Mouse (Mus musculus) thymus, adult 2 months (tissue): ENCODE data around the gene Zyx.

ENCODE experiments used
- CTCF ChIP-seq: fragments of 200-500 bp; IDR thresholded peaks from 2 replicates; pipeline ENCODE4 v1.5.1; 2012; ENCODE audit warnings: mild to moderate bottlenecking, control low read depth, low read length, moderate library complexity, borderline replicate concordance; ENCODE audit not compliant: control insufficient read depth, poor library complexity, insufficient read depth; ENCODE audit errors: extremely low read depth
- POLR2A ChIP-seq: fragments of 200-500 bp; IDR thresholded peaks from 2 replicates; pipeline ENCODE4 v1.6.1; 2012; ENCODE audit warnings: mild to moderate bottlenecking, low read length, control low read depth, moderate library complexity; ENCODE audit not compliant: control insufficient read depth, poor library complexity, insufficient read depth; ENCODE audit errors: extremely low read depth

DNA sequence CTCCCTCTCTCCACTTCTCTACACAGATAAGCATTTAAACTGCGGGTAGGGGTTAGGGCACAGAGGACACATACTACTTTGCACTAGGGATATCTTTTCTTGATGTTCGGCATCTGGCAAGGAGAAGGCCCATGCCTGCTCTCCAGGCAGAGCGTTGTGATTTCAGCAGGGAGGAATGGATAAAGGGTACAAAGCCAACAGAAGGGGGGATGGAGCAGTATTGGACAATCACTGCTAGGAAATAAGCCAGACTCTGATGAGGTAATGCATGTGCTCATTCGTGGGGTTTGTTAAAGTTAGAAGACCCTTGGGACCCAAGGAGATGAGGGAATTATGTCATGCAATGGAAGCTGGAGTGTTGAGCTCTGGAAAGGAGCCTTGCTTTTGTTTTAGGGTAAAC, 25.3 kb downstream of the Zyx start:
- TF ChIP-seq CTCF, result no peak
- no peak for TF ChIP-seq POLR2A
